ENCODE assay signal across 24 mouse cellular contexts in the genomic region with DNA sequence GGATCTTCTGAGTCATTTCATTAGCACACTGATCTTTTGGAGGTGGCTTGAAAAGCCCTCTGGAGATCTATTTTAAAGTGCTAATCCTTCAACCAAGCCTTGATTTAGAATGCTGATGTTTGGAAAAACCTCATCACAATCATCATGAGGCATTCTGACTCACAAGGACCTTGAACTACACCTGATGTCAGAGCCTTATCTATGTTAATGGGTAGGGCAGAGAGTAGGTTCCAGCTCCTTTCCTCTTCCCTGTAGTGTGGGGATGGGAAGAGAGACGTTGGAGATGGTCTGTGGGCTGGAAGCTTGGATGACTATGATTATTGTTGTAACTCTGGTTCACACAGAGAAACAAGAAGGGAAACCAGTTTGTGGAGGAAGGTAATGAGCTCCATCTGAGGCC.
"Had no signal": no experiment of that assay in that cellular context is flagged by ENCODE, and none has a peak within 500 bp of the region (broad histone marks: within the 10 kb centered on the region; RNA-seq: fewer than 3 reads in every experiment).

No protein-coding gene starts in this region.

- H3K27me3 ChIP-seq: heart, embryonic 12.5 days; hindbrain, embryonic 13.5 days; hindbrain, embryonic 15.5 days; kidney, embryonic 15.5 days; limb, embryonic 13.5 days; limb, embryonic 15.5 days; liver, embryonic 12.5 days had no signal

- H3K36me3 ChIP-seq: heart, embryonic 10.5 days; heart, embryonic 12.5 days; hindbrain, embryonic 13.5 days; hindbrain, embryonic 15.5 days; kidney, embryonic 15.5 days; limb, embryonic 13.5 days; limb, embryonic 15.5 days; liver, embryonic 12.5 days had no signal

- H3K9me3 ChIP-seq: heart, embryonic 10.5 days; heart, embryonic 12.5 days; hindbrain, embryonic 13.5 days; hindbrain, embryonic 15.5 days; kidney, embryonic 15.5 days; limb, embryonic 13.5 days; limb, embryonic 15.5 days; liver, embryonic 12.5 days had no signal

- H3K4me1 ChIP-seq: hindbrain, embryonic 13.5 days; hindbrain, embryonic 15.5 days; kidney, embryonic 15.5 days; limb, embryonic 13.5 days; limb, embryonic 15.5 days; liver, embryonic 12.5 days had no signal

- H3K4me2 ChIP-seq: heart, embryonic 12.5 days; hindbrain, embryonic 13.5 days; hindbrain, embryonic 15.5 days; kidney, embryonic 15.5 days; limb, embryonic 13.5 days; limb, embryonic 15.5 days; liver, embryonic 12.5 days had no signal

- H3K9ac ChIP-seq: heart, embryonic 12.5 days; hindbrain, embryonic 13.5 days; hindbrain, embryonic 15.5 days; kidney, embryonic 15.5 days; limb, embryonic 13.5 days; limb, embryonic 15.5 days; liver, embryonic 12.5 days; liver, embryonic 14.5 days had no signal

- H3K4me3 ChIP-seq: gastrocnemius, adult 2 months; heart, embryonic 10.5 days; heart, embryonic 12.5 days; hindbrain, embryonic 13.5 days; hindbrain, embryonic 15.5 days; kidney, embryonic 15.5 days; limb, embryonic 13.5 days; limb, embryonic 15.5 days; liver, embryonic 12.5 days had no signal

- ATAC-seq: hindbrain, postnatal 0 days; liver, embryonic 12.5 days had no signal

- H3K27ac ChIP-seq: gastrocnemius, adult 2 months; heart, embryonic 10.5 days; hindbrain, embryonic 13.5 days; hindbrain, embryonic 15.5 days; hindbrain, postnatal 0 days; kidney, embryonic 15.5 days; kidney, postnatal 0 days; limb, embryonic 13.5 days; limb, embryonic 15.5 days; liver, embryonic 12.5 days; liver, embryonic 14.5 days had no signal

- DNase-seq: gastrocnemius, adult 2 months; gastrocnemius, postnatal 10 days; gastrocnemius, postnatal 25 days; heart, adult 18-20 months; heart, postnatal 10 days; kidney, adult 11 months; kidney, adult 2 months; kidney, adult 9 months; kidney, postnatal 14 days; kidney, postnatal 36 days; layer of hippocampus, adult 9-11 months; layer of hippocampus, postnatal 36 days; left cerebral cortex, postnatal 4 days had no signal
